Mouse (Mus musculus) embryonic facial prominence, embryonic 10.5 days (tissue): Measurements from ENCODE around the gene Mgam. TPM values are rescaled to one million over a fixed set of nuclear protein-coding genes. Genes with fewer than 3 reads are reported as not detected.
"Not testable (repeated sequence)": the region's sequence is repeated elsewhere in the genome, so short reads cannot be mapped to it uniquely, and the experiment has no call there.

Source experiments
- DNase-seq: peaks from one replicate; pipeline ENCODE4 v3.0.0-alpha.2; 2017; ENCODE audit warnings: low spot score
- H3K27ac ChIP-seq: fragments of 300-500 bp; sonication (generic); replicated peaks from 2 replicates; pipeline ENCODE4 v1.5.1; 2016; ENCODE audit warnings: mild to moderate bottlenecking
- H3K27me3 ChIP-seq: fragments of 300-500 bp; sonication (generic); replicated peaks from 2 replicates; pipeline ENCODE4 v1.6.1; 2016; ENCODE audit warnings: low read depth, mild to moderate bottlenecking; ENCODE audit not compliant: poor library complexity, severe bottlenecking
- H3K36me3 ChIP-seq: fragments of 300-500 bp; sonication (generic); replicated peaks from 2 replicates; pipeline ENCODE4 v1.6.1; 2016; ENCODE audit warnings: mild to moderate bottlenecking, moderate library complexity
- H3K4me1 ChIP-seq: fragments of 300-500 bp; sonication (generic); 2 replicates; pipeline ENCODE4 v1.6.1; 2016
- H3K4me3 ChIP-seq: fragments of 300-500 bp; sonication (generic); 2 replicates; pipeline ENCODE4 v1.5.1; 2016; ENCODE audit warnings: mild to moderate bottlenecking, moderate library complexity
- H3K9me3 ChIP-seq: fragments of 300-500 bp; sonication (generic); 2 replicates; pipeline ENCODE4 v1.6.1; 2016; ENCODE audit warnings: mild to moderate bottlenecking
- WGBS: fragments of 180-500 bp; shearing (Covaris S2); methylation state at CpG from one replicate; pipeline ENCODE4 v1.1.7; 2016; 5-methylcytosine and 5-hydroxymethylcytosine counted together
- polyA plus RNA-seq: library from polyadenylated mRNA; unstranded; fragments of >200 nt; fragmentation: Nextera tagmentation; extraction: Ambion mirVana; gene quantifications from 2 replicates; pipeline ENCODE4 v1.2.1, GENCODE M21; 2016

Gene Mgam
- polyA plus RNA-seq, 1 experiment from 2014 or later = 0.04 TPM

- Histone ChIP-seq H3K36me3 (no peaks in the 10 kb centered on the region), H3K27ac (no peak overlapping the region), H3K4me3 (no peak overlapping the region), H3K9me3 (no peaks in the 10 kb centered on the region), H3K27me3 (no peaks in the 10 kb centered on the region), H3K4me1 (no peaks in the 10 kb centered on the region)
- no peak for DNase-seq
- WGBS = 92% methylated on average over 5 of the region's 5 CpGs
Measured at GRCm38 (mm10) chr6:40637755-40638154, 9.1 kb downstream of the Mgam start.

- Histone ChIP-seq H3K4me1 (no peaks in the 10 kb centered on the region), H3K9me3 (no peaks in the 10 kb centered on the region), H3K27me3 (no peaks in the 10 kb centered on the region), H3K36me3 (no peaks in the 10 kb centered on the region), H3K27ac (no peak overlapping the region), H3K4me3 (no peak overlapping the region)
- no peak for DNase-seq
- WGBS = 91% methylated on average over 8 of the region's 8 CpGs
Measured at GRCm38 (mm10) chr6:40640710-40641538, 12.3 kb downstream of the Mgam start.

GRCm38 (mm10) chr6:40645701-40646100 is 17.1 kb downstream of the Mgam start:
- Histone ChIP-seq H3K9me3 (no peaks in the 10 kb centered on the region), H3K36me3 (no peaks in the 10 kb centered on the region)
- WGBS = 84% methylated on average over 8 of the region's 8 CpGs

GRCm38 (mm10) chr6:40650953-40651352 is 22.3 kb downstream of the Mgam start:
- DNase-seq = no peak
- H3K27ac ChIP-seq = no peak overlapping the region
- no peaks in the 10 kb centered on the region for H3K36me3 ChIP-seq
- 87% methylated on average over 1 of the region's 1 CpGs for WGBS
- no peaks in the 10 kb centered on the region for H3K27me3 ChIP-seq
- H3K4me1 ChIP-seq = no peaks in the 10 kb centered on the region
- H3K9me3 ChIP-seq = no peaks in the 10 kb centered on the region
- no peak overlapping the region for H3K4me3 ChIP-seq

More at GRCm38 (mm10) chr6:40645701-40646100, 17.1 kb downstream of the Mgam start:
- no peak overlapping the region for H3K27ac ChIP-seq
- no peak for DNase-seq
- H3K4me1 ChIP-seq = no peaks in the 10 kb centered on the region
- H3K27me3 ChIP-seq = no peaks in the 10 kb centered on the region
- no peak overlapping the region for H3K4me3 ChIP-seq

- no peaks in the 10 kb centered on the region for H3K36me3 ChIP-seq
- H3K9me3 ChIP-seq = no peaks in the 10 kb centered on the region
- no peak for DNase-seq
- no peaks in the 10 kb centered on the region for H3K27me3 ChIP-seq
- H3K4me1 ChIP-seq = no peaks in the 10 kb centered on the region
- WGBS = 29% methylated on average over 2 of the region's 2 CpGs
- H3K4me3 ChIP-seq = no peak overlapping the region
- no peak overlapping the region for H3K27ac ChIP-seq
Measured at GRCm38 (mm10) chr6:40660930-40661329, 32.3 kb downstream of the Mgam start.

GRCm38 (mm10) chr6:40689180-40689579 is 60.5 kb downstream of the Mgam start:
- H3K27me3 ChIP-seq = no peaks in the 10 kb centered on the region
- H3K4me3 ChIP-seq = no peak overlapping the region
- no peaks in the 10 kb centered on the region for H3K4me1 ChIP-seq
- DNase-seq = peak; percentile 18
- 12% methylated on average over 5 of the region's 5 CpGs for WGBS
- H3K9me3 ChIP-seq = no peaks in the 10 kb centered on the region
- H3K36me3 ChIP-seq = no peaks in the 10 kb centered on the region
- no peak overlapping the region for H3K27ac ChIP-seq

- H3K4me1 ChIP-seq = not testable (repeated sequence)
Measured at GRCm38 (mm10) chr6:40692007-40692406, 63.4 kb downstream of the Mgam start.

GRCm38 (mm10) chr6:40713494-40713893 is 84.9 kb downstream of the Mgam start:
- H3K36me3 ChIP-seq, DNase-seq: not testable (repeated sequence)
- 90% methylated on average over 5 of the region's 5 CpGs for WGBS

More at GRCm38 (mm10) chr6:40692007-40692406, 63.4 kb downstream of the Mgam start:
- not testable (repeated sequence) for H3K36me3 ChIP-seq, DNase-seq, H3K4me3 ChIP-seq, H3K9me3 ChIP-seq, H3K27ac ChIP-seq, H3K27me3 ChIP-seq
- WGBS = 61% methylated on average over 4 of the region's 4 CpGs

GRCm38 (mm10) chr6:40715705-40716104 is 87.1 kb downstream of the Mgam start:
- no peaks in the 10 kb centered on the region for H3K27me3 ChIP-seq
- WGBS = 88% methylated on average over 1 of the region's 1 CpGs
- H3K27ac ChIP-seq = no peak overlapping the region
- no peak overlapping the region for H3K4me3 ChIP-seq
- no peaks in the 10 kb centered on the region for H3K9me3 ChIP-seq
- H3K4me1 ChIP-seq = no peaks in the 10 kb centered on the region
- DNase-seq = no peak
- no peaks in the 10 kb centered on the region for H3K36me3 ChIP-seq

More at GRCm38 (mm10) chr6:40713494-40713893, 84.9 kb downstream of the Mgam start:
- H3K4me3 ChIP-seq, H3K27ac ChIP-seq, H3K9me3 ChIP-seq, H3K4me1 ChIP-seq, H3K27me3 ChIP-seq: not testable (repeated sequence)

GRCm38 (mm10) chr6:40728506-40728905 is 99.9 kb downstream of the Mgam start:
- H3K4me3 ChIP-seq = not testable (repeated sequence)
- 85% methylated on average over 4 of the region's 4 CpGs for WGBS

GRCm38 (mm10) chr6:40739545-40739944 is 110.9 kb downstream of the Mgam start:
- Histone ChIP-seq H3K4me3 (no peak overlapping the region), H3K4me1 (no peaks in the 10 kb centered on the region), H3K9me3 (no peaks in the 10 kb centered on the region), H3K27ac (no peak overlapping the region), H3K27me3 (no peaks in the 10 kb centered on the region), H3K36me3 (no peaks in the 10 kb centered on the region)
- 92% methylated on average over 3 of the region's 3 CpGs for WGBS
- DNase-seq = no peak

More at GRCm38 (mm10) chr6:40728506-40728905, 99.9 kb downstream of the Mgam start:
- H3K27ac ChIP-seq, H3K36me3 ChIP-seq, H3K27me3 ChIP-seq, H3K4me1 ChIP-seq, H3K9me3 ChIP-seq, DNase-seq: not testable (repeated sequence)

GRCm38 (mm10) chr6:40749030-40749429 is 120.4 kb downstream of the Mgam start:
- DNase-seq, H3K4me3 ChIP-seq, H3K9me3 ChIP-seq, H3K27me3 ChIP-seq, H3K4me1 ChIP-seq, H3K27ac ChIP-seq, H3K36me3 ChIP-seq: not testable (repeated sequence)
- WGBS = 82% methylated on average over 6 of the region's 6 CpGs

- DNase-seq = no peak
- Histone ChIP-seq H3K4me1 (no peaks in the 10 kb centered on the region), H3K27me3 (no peaks in the 10 kb centered on the region), H3K9me3 (no peaks in the 10 kb centered on the region), H3K27ac (no peak overlapping the region), H3K36me3 (no peaks in the 10 kb centered on the region), H3K4me3 (no peak overlapping the region)
- WGBS = 82% methylated on average over 1 of the region's 1 CpGs
Measured at GRCm38 (mm10) chr6:40755948-40756347, 127.3 kb downstream of the Mgam start.
